Mouse (Mus musculus) embryonic fibroblast, embryonic 13.5 days (primary cell): Measurements from ENCODE around the gene Cds1.

Experiments used
- CTCF ChIP-seq: IDR thresholded peaks from 2 replicates; pipeline ENCODE4 v1.5.1; 2011; ENCODE audit warnings: mild to moderate bottlenecking, control low read depth, low read length, moderate library complexity, borderline replicate concordance; ENCODE audit not compliant: insufficient read depth
- POLR2A ChIP-seq: IDR thresholded peaks from 2 replicates; pipeline ENCODE4 v1.6.1; 2011; ENCODE audit warnings: low read depth, mild to moderate bottlenecking, control low read depth, low read length, moderate library complexity

DNA sequence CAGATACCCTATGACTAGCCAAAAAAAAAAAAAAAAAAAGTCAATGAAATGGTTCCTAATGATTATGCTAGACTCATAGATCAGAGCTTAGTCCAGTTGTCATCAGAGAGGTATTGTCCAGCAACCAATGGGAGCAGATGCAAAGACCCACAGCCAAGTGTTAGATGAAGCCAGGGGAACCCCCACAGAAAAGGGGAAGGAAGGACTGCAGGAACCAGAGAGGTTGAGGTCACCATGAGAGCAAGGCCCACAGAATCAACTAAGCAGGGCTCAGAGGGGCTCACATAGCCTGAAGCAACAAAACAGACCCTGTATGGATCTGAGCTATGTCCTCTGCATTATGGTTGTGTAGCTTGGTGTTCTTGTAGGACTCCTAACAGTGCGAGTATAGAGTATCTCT is 11.2 kb upstream of the Cds1 start:
- no peak for TF ChIP-seq CTCF
- TF ChIP-seq POLR2A = no peak
